Mouse (Mus musculus) ES-E14 (cell line): ENCODE results near the gene Edem3. TPM values are rescaled to one million over a fixed set of nuclear protein-coding genes. Genes with fewer than 3 reads are reported as not detected.
A peak's percentile ranks its signal among the peaks of the same experiment; 100 is the strongest.

Experiments used
- DNase-seq: peaks from one replicate; pipeline ENCODE4 v3.0.0-alpha.2; 2013; ENCODE audit warnings: low read depth, low spot score
- H3K27ac ChIP-seq: 2 replicates; pipeline ENCODE4 v1.5.1; 2012; ENCODE audit warnings: low read depth, mild to moderate bottlenecking, low read length, moderate library complexity, mixed read lengths; ENCODE audit not compliant: poor library complexity, insufficient read depth, severe bottlenecking
- H3K36me3 ChIP-seq: 2 replicates; pipeline ENCODE4 v1.6.1; 2012; ENCODE audit warnings: mild to moderate bottlenecking, low read length, moderate library complexity, mixed read lengths; ENCODE audit not compliant: control insufficient read depth, poor library complexity, insufficient read depth, severe bottlenecking
- H3K4me1 ChIP-seq, 2 experiments: fragments of 150-350 bp in 1 of 2; sonication (generic) in 1 of 2; 2 replicates each; pipeline ENCODE4 v1.6.1; 2012; ENCODE audit warnings: low read length in 2 of 2, mild to moderate bottlenecking in 1 of 2, mixed read lengths in 1 of 2; ENCODE audit not compliant: control insufficient read depth in 2 of 2, insufficient read depth in 2 of 2, poor library complexity in 1 of 2
- H3K4me3 ChIP-seq, 2 experiments: fragments of 150-350 bp in 1 of 2; sonication (generic) in 1 of 2; 2 replicates each; pipeline ENCODE4 v1.5.1; 2012; ENCODE audit warnings: low read length in 2 of 2, low read depth in 1 of 2, mild to moderate bottlenecking in 1 of 2, mixed read lengths in 1 of 2; ENCODE audit not compliant: insufficient read depth in 1 of 2, poor library complexity in 1 of 2, severe bottlenecking in 1 of 2
- H3K9ac ChIP-seq: 2 replicates; pipeline ENCODE4 v1.6.1; 2012; ENCODE audit warnings: low read depth, mild to moderate bottlenecking, low read length, mixed read lengths; ENCODE audit not compliant: poor library complexity, insufficient read depth, severe bottlenecking
- H3K9me3 ChIP-seq: fragments of 150-350 bp; sonication (generic); 2 replicates; pipeline ENCODE4 v1.6.1; 2012; ENCODE audit warnings: low read depth, mild to moderate bottlenecking, low read length; ENCODE audit not compliant: control insufficient read depth, insufficient read depth
- CHD2 ChIP-seq: IDR thresholded peaks from 2 replicates; pipeline ENCODE4 v1.6.1; 2014; ENCODE audit warnings: mild to moderate bottlenecking, low read depth, low read length, inconsistent platforms
- HCFC1 ChIP-seq: IDR thresholded peaks from 2 replicates; pipeline ENCODE4 v1.6.1; 2012; ENCODE audit warnings: low read length, inconsistent platforms, borderline replicate concordance; ENCODE audit not compliant: insufficient read depth
- MAFK ChIP-seq: IDR thresholded peaks from 2 replicates; pipeline ENCODE4 v1.6.1; 2014; ENCODE audit warnings: mild to moderate bottlenecking, low read depth, low read length, inconsistent platforms; ENCODE audit not compliant: insufficient read depth
- ZC3H11A ChIP-seq: IDR thresholded peaks from 2 replicates; pipeline ENCODE4 v1.6.1; 2012; ENCODE audit warnings: low read depth, mild to moderate bottlenecking, inconsistent platforms, low read length, borderline replicate concordance
- ZNF384 ChIP-seq: IDR thresholded peaks from 2 replicates; pipeline ENCODE4 v1.6.1; 2012; ENCODE audit warnings: low read depth, low read length, inconsistent platforms
- in situ Hi-C, 2 experiments: fragments of 600-800 bp; cut with MboI; formaldehyde crosslinking; loops; one replicate each; pipeline ENCODE4 v1.15.1; 2025; ENCODE audit warnings: low sequenced_read_pairs in 2 of 2, inconsistent platforms in 1 of 2; ENCODE audit not compliant: unreplicated experiment in 2 of 2
- total RNA-seq: library from RNA; depleted of rRNA; stranded (reverse); fragments of 300-350 nt; gene quantifications from 2 replicates; pipeline ENCODE4 v1.2.3, GENCODE M21; 2012

Gene Edem3
- total RNA-seq, 1 experiment = 43.4 TPM

DNA sequence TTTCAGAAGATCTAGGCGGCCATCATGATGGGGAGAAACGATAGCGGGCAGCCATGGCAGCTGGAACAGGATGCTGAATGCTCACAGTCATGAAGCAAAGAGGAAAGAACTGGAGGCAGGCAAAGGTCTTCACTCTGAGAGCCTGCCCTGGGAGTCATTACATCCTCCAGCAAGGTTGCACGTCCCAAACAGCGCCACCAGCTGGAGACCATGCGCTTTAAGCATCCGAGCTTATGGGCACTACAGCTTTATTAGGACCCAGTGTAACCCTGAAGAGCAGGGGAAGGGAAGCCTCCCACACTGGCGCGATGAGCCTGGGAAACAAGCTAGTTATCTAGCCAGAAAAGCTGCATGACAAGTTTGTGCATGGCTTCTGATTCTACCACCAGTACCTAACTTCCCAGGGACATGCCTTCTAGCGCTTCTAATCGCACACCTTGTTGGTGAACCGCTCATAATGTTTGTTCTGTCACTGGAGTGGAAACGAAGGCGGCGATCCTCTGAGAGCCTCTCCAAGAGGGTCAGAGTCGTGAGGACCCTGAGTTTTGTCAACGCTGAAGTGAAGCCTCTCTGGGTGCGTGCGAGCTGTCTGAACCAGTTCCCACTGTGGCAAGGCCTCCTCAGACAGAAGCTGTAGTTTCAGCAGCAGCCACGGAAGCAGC is 106.3 kb downstream of the Edem3 start:
- peak; percentile 59 for DNase-seq

DNA sequence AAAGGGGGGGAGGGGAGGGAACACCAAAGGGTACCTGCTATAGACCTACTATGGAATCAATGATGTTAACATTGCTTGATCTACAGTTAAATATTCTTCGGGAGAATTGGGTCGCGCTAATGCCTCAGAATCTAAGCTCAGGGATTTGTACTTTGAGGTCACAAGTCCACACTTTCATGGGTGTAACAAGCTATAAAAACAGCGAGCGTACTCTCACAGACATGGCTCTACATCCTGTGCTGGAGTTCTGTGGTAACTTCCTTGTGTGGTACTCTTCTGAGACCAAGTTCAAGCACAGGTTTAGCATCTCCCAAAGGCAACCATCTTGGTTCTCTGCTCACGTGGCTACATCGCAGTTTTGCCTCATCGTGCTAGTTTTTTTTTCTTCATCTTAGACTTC is 106.9 kb downstream of the Edem3 start:
- no peak overlapping the region for H3K27ac ChIP-seq
- H3K9me3 ChIP-seq = no peaks in the 10 kb centered on the region
- no peak overlapping the region for H3K9ac ChIP-seq
- no peak overlapping the region for H3K4me3 ChIP-seq
- in situ Hi-C loops = no loop called here
- H3K4me1 ChIP-seq = peaks cover 0 to 2% of the 10 kb centered on the region in 2 experiments; a peak in 1 of 4 replicates
- no peak for DNase-seq
- TF ChIP-seq MAFK = no peak
- TF ChIP-seq CHD2 = no peak
- no peak for TF ChIP-seq HCFC1
- TF ChIP-seq ZNF384 = no peak
- no peak for TF ChIP-seq ZC3H11A
- no peaks in the 10 kb centered on the region for H3K36me3 ChIP-seq

More for the DNA sequence above, 106.3 kb downstream of the Edem3 start:
- in situ Hi-C loops = no loop called here
- Histone ChIP-seq H3K4me3 (no peak overlapping the region), H3K36me3 (no peaks in the 10 kb centered on the region), H3K9ac (no peak overlapping the region), H3K9me3 (no peaks in the 10 kb centered on the region), H3K27ac (no peak overlapping the region), H3K4me1 (peaks cover 0 to 2% of the 10 kb centered on the region in 2 experiments; a peak in 1 of 4 replicates)
- TF ChIP-seq ZC3H11A = no peak
- TF ChIP-seq HCFC1 = no peak
- TF ChIP-seq ZNF384 = no peak
- TF ChIP-seq CHD2 = no peak
- TF ChIP-seq MAFK = no peak

DNA sequence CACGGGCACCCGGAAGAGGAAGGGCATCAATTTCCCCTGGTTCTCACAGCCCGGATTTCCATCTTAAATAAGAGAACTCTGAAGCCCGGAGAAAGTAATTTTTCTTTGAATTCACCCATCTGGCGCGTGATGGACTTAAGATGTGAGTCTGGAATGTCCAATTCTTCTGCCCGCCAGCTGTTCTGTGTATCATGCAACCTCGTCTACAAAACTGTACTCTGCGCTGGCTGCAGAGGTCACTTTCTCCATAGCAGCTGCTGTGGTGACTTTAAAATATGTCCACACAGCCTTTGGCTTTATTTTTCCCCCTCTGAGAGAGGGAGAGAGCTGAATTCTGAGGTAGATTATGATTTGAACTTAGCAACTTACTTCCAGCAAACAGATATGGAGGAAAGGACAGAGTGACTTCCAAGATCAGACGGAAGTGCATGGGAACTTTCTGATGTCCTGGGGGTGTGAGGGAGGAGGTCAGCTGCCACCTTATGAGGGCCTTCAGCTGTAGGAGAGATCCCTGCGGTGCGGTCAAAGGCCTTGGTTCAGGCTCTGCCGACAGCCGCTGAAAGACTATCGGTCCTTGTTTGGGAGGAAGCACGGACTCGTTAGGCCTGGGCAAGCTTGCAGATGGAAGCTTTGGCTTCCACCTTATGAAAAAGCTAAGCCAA is 108.1 kb downstream of the Edem3 start:
- no peak for DNase-seq
- no peaks in the 10 kb centered on the region for H3K9me3 ChIP-seq
- in situ Hi-C loops = no loop called here
- no peak overlapping the region for H3K4me3 ChIP-seq
- peaks cover 0 to 2% of the 10 kb centered on the region in 2 experiments; a peak in 1 of 4 replicates for H3K4me1 ChIP-seq
- H3K27ac ChIP-seq = no peak overlapping the region
- no peak for TF ChIP-seq ZC3H11A
- no peak for TF ChIP-seq MAFK
- no peak for TF ChIP-seq HCFC1
- no peak for TF ChIP-seq ZNF384
- TF ChIP-seq CHD2 = no peak
- H3K9ac ChIP-seq = no peak overlapping the region
- no peaks in the 10 kb centered on the region for H3K36me3 ChIP-seq

DNA sequence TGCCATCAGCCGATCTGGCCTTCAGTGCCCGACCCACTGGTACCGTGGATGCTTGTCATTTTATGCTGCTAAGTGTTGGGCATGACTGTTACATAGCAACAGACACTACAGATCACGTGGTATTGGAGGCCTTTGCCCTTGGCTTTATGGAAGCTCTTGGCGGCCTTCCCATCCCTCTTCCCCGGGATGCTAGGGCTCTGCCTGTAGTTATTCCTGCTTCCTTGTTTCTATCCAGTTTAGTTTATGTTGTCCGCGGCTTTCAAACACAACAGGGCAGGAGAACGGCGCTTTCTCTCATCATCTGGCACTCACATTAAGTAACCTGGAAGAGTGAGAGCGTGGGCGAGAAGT is 108.6 kb downstream of the Edem3 start:
- Histone ChIP-seq H3K9ac (no peak overlapping the region), H3K9me3 (no peaks in the 10 kb centered on the region), H3K36me3 (no peaks in the 10 kb centered on the region), H3K27ac (no peak overlapping the region), H3K4me3 (no peak overlapping the region), H3K4me1 (peaks cover 0 to 2% of the 10 kb centered on the region in 2 experiments; a peak in 1 of 4 replicates)
- in situ Hi-C loops = no loop called here
- no peak for TF ChIP-seq MAFK
- TF ChIP-seq CHD2 = no peak
- no peak for DNase-seq
